ENCODE assay signal across 9 mouse cellular contexts in genomic region chr17:5978505-5979077, GRCm38 (mm10). TPM values are rescaled to one million over a fixed set of nuclear protein-coding genes. Genes with fewer than 3 reads are reported as not detected.
DNase-seq lines count a peak whose midpoint lies in the region; ATAC-seq and TF ChIP-seq lines count a peak whose summit lies in the region.
"Had no signal": no experiment of that assay in that cellular context is flagged by ENCODE, and none has a peak within 500 bp of the region (broad histone marks: within the 10 kb centered on the region; RNA-seq: fewer than 3 reads in every experiment).

No protein-coding gene starts in this region.

- no peaks in the 10 kb centered on the region for H3K27me3 ChIP-seq in intestine, embryonic 14.5 days (replicated peaks; ENCODE audit: control insufficient read depth, insufficient read depth, low read length)
- no peaks in the 10 kb centered on the region for H3K27me3 ChIP-seq in intestine, postnatal 0 days (replicated peaks; ENCODE audit: control insufficient read depth, insufficient read depth, low read length)
- H3K27me3 ChIP-seq in megakaryocyte, embryonic 14.5 days (replicated peaks), result peaks cover 35% of the 10 kb centered on the region
- H3K27me3 ChIP-seq: limb, embryonic 15.5 days had no signal

- H3K27ac ChIP-seq in intestine, embryonic 14.5 days (ENCODE audit: low read depth), result 0 out of 2 replicates have a peak overlapping the region, but pooled peaks have one; percentile 14
- no peak overlapping the region for H3K27ac ChIP-seq in intestine, postnatal 0 days (ENCODE audit: low read depth, low read length)
- peak overlapping the region; percentile 84 for H3K27ac ChIP-seq in embryonic fibroblast, embryonic 13.5 days (ENCODE audit: insufficient read depth, low read length)

- H3K9me3 ChIP-seq in intestine, embryonic 14.5 days (ENCODE audit: control insufficient read depth, low read length), result no peaks in the 10 kb centered on the region
- H3K9me3 ChIP-seq in intestine, postnatal 0 days (ENCODE audit: control insufficient read depth), result no peaks in the 10 kb centered on the region
- H3K9me3 ChIP-seq in megakaryocyte, embryonic 14.5 days, result no peaks in the 10 kb centered on the region
- H3K9me3 ChIP-seq: limb, embryonic 15.5 days had no signal

- no peak overlapping the region for H3K4me3 ChIP-seq in intestine, embryonic 14.5 days (ENCODE audit: low read depth, low read length)
- no peak overlapping the region for H3K4me3 ChIP-seq in intestine, postnatal 0 days (ENCODE audit: low read depth, low read length)
- no peak overlapping the region for H3K4me3 ChIP-seq in embryonic fibroblast, embryonic 13.5 days (ENCODE audit: insufficient read depth, low read length)
- H3K4me3 ChIP-seq in megakaryocyte, embryonic 14.5 days (replicated peaks), result peak overlapping the region; percentile 81
- H3K4me3 ChIP-seq: erythroblast, embryonic 14.5 days; limb, embryonic 15.5 days had no signal

- no peak overlapping the region for H3K9ac ChIP-seq in intestine, embryonic 14.5 days (ENCODE audit: low read length)
- H3K9ac ChIP-seq in intestine, postnatal 0 days (ENCODE audit: low read depth, low read length), result no peak overlapping the region
- H3K9ac ChIP-seq: limb, embryonic 15.5 days had no signal

- TF ChIP-seq CTCF in intestine, postnatal 0 days (IDR thresholded peaks at IDR 0.05; ENCODE audit: low read depth), result no peak
- TF ChIP-seq CTCF in embryonic fibroblast, embryonic 13.5 days (IDR thresholded peaks at IDR 0.05; ENCODE audit: borderline replicate concordance, insufficient read depth, low read length), result no peak

- no peak for DNase-seq in intestine, embryonic 14.5 days (ENCODE audit: low spot score)
- peak; percentile 70 for DNase-seq in Muller cell, postnatal 12 days (ENCODE audit: inconsistent ontology term)
- no peak for DNase-seq in right cerebral cortex, postnatal 10 days (ENCODE audit: low spot score in 2 of 2)
- no peak for DNase-seq in c-Kit-positive CD71-positive TER-119-positive erythroid progenitor cells, embryonic 14.5 days (ENCODE audit: low spot score)

- no peaks in the 10 kb centered on the region for H3K36me3 ChIP-seq in intestine, embryonic 14.5 days (ENCODE audit: control insufficient read depth, insufficient read depth, low read length)
- H3K36me3 ChIP-seq in intestine, postnatal 0 days (ENCODE audit: control insufficient read depth, insufficient read depth), result no peaks in the 10 kb centered on the region
- peaks cover 9% of the 10 kb centered on the region for H3K36me3 ChIP-seq in megakaryocyte, embryonic 14.5 days (replicated peaks; ENCODE audit: low read length)
- H3K36me3 ChIP-seq: limb, embryonic 15.5 days had no signal

- no peak overlapping the region for H3K4me2 ChIP-seq in intestine, embryonic 14.5 days (ENCODE audit: low read length)
- H3K4me2 ChIP-seq in intestine, postnatal 0 days (replicated peaks; ENCODE audit: low read depth), result no peak overlapping the region; the same call in 1 of the 2 replicates
- H3K4me2 ChIP-seq: limb, embryonic 15.5 days had no signal

- ATAC-seq in intestine, embryonic 14.5 days (replicated peaks; ENCODE audit: low FRiP score, low TSS enrichment, low read depth), result no peak
- ATAC-seq in intestine, postnatal 0 days, result no peak

- H3K4me1 ChIP-seq in intestine, embryonic 14.5 days (replicated peaks; ENCODE audit: control insufficient read depth, insufficient read depth, low read length), result peaks cover 37% of the 10 kb centered on the region
- peaks cover 17% of the 10 kb centered on the region; the same call in 1 of the 2 replicates for H3K4me1 ChIP-seq in intestine, postnatal 0 days (replicated peaks; ENCODE audit: control insufficient read depth, insufficient read depth, low read length)
- peaks cover 25% of the 10 kb centered on the region for H3K4me1 ChIP-seq in embryonic fibroblast, embryonic 13.5 days (ENCODE audit: control insufficient read depth, insufficient read depth, low read length)
- H3K4me1 ChIP-seq in megakaryocyte, embryonic 14.5 days, result peaks cover 83% of the 10 kb centered on the region

- 69% methylated on average over 10 of the region's 10 CpGs for WGBS in intestine, embryonic 14.5 days
- 54% methylated on average over 10 of the region's 10 CpGs for WGBS in intestine, postnatal 0 days

- no peak for TF ChIP-seq POLR2A in embryonic fibroblast, embryonic 13.5 days (IDR thresholded peaks at IDR 0.05; ENCODE audit: low read depth, low read length)

RNA-seq across cellular contexts. Expression of gene Synj2, which starts 37.5 kb away (rescaled TPM):
- polyA plus RNA-seq in intestine, embryonic 14.5 days (2014; fragmentation: Nextera tagmentation; extraction: Ambion mirVana), result 9.0 and 10.0 TPM in 2 replicates
- polyA plus RNA-seq in intestine, postnatal 0 days (2015; fragmentation: Nextera tagmentation; extraction: Ambion mirVana), result 2.1 and 2.6 TPM in 2 replicates
- 19.9 and 22.1 TPM in 2 replicates for polyA plus RNA-seq in embryonic fibroblast, embryonic 13.5 days (2011; ENCODE audit: insufficient read length, low read depth, missing spikeins)
- 4.1 and 4.3 TPM in 2 replicates for polyA plus RNA-seq in megakaryocyte, embryonic 14.5 days (2012; ENCODE audit: insufficient read depth, low replicate concordance)
- polyA plus RNA-seq: erythroblast, embryonic 14.5 days had no signal
